Mouse (Mus musculus): ENCODE data around the gene Tmem104. TPM values are rescaled to one million over a fixed set of nuclear protein-coding genes. Genes with fewer than 3 reads are reported as not detected.

The Tmem104 gene
- polyA plus RNA-seq, 1 experiment, result 6.6 TPM

- H3K4me3 ChIP-seq (ENCODE audit: insufficient read depth, poor library complexity, severe bottlenecking), result no peak overlapping the region
- TF ChIP-seq CTCF (IDR thresholded peaks at IDR 0.05; ENCODE audit: control insufficient read depth, insufficient read depth, insufficient read length), result no peak
- TF ChIP-seq FOSL1 (IDR thresholded peaks at IDR 0.05; ENCODE audit: insufficient read depth, low read length, poor library complexity, severe bottlenecking), result no peak
- no peak for TF ChIP-seq CEBPB (IDR thresholded peaks at IDR 0.05; ENCODE audit: low read depth)
- TF ChIP-seq USF1 (IDR thresholded peaks at IDR 0.05; ENCODE audit: low read depth), result no peak
- no peak for TF ChIP-seq MYOD1 (IDR thresholded peaks at IDR 0.05; ENCODE audit: control insufficient read depth, insufficient read length, low read depth)
- H3K79me2 ChIP-seq (ENCODE audit: control insufficient read depth, insufficient read depth), result no peaks in the 10 kb centered on the region
- H3K79me3 ChIP-seq (ENCODE audit: low read depth), result no peaks in the 10 kb centered on the region
- no peak overlapping the region for H3ac ChIP-seq (ENCODE audit: control insufficient read depth, insufficient read length, low read depth)
- no peaks in the 10 kb centered on the region for H3K27me3 ChIP-seq (ENCODE audit: control insufficient read depth, insufficient read depth, insufficient read length)
- H3K36me3 ChIP-seq (ENCODE audit: control insufficient read depth, insufficient read depth), result no peaks in the 10 kb centered on the region
These were observed 21.8 kb downstream of the Tmem104 start for GRCm38 (mm10) chr11:115208776-115209732.

- Histone ChIP-seq H3K79me2 (ENCODE audit: control insufficient read depth, insufficient read depth) (no peaks in the 10 kb centered on the region), H3K79me3 (ENCODE audit: low read depth) (no peaks in the 10 kb centered on the region), H3ac (ENCODE audit: control insufficient read depth, insufficient read length, low read depth) (no peak overlapping the region), H3K27me3 (ENCODE audit: control insufficient read depth, insufficient read depth, insufficient read length) (no peaks in the 10 kb centered on the region), H3K4me3 (ENCODE audit: insufficient read depth, poor library complexity, severe bottlenecking) (no peak overlapping the region), H3K36me3 (ENCODE audit: control insufficient read depth, insufficient read depth) (no peaks in the 10 kb centered on the region)
- TF ChIP-seq MYOD1 (IDR thresholded peaks at IDR 0.05; ENCODE audit: control insufficient read depth, insufficient read length, low read depth) (no peak), MAX (IDR thresholded peaks at IDR 0.05) (no peak), FOSL1 (IDR thresholded peaks at IDR 0.05; ENCODE audit: insufficient read depth, low read length, poor library complexity, severe bottlenecking) (no peak), USF1 (IDR thresholded peaks at IDR 0.05; ENCODE audit: low read depth) (no peak), CTCF (IDR thresholded peaks at IDR 0.05; ENCODE audit: control insufficient read depth, insufficient read depth, insufficient read length) (no peak), CEBPB (IDR thresholded peaks at IDR 0.05; ENCODE audit: low read depth) (no peak), MYOG (IDR thresholded peaks at IDR 0.05; ENCODE audit: control insufficient read depth, extremely low read depth, insufficient read length) (no peak)
These were observed 22.7 kb downstream of the Tmem104 start for GRCm38 (mm10) chr11:115209958-115210357.

GRCm38 (mm10) chr11:115212116-115212515 lies 24.8 kb downstream of the Tmem104 start:
- Histone ChIP-seq H3K79me3 (ENCODE audit: low read depth) (no peaks in the 10 kb centered on the region), H3ac (ENCODE audit: control insufficient read depth, insufficient read length, low read depth) (no peak overlapping the region), H3K79me2 (ENCODE audit: control insufficient read depth, insufficient read depth) (no peaks in the 10 kb centered on the region), H3K27me3 (ENCODE audit: control insufficient read depth, insufficient read depth, insufficient read length) (no peaks in the 10 kb centered on the region), H3K4me3 (ENCODE audit: insufficient read depth, poor library complexity, severe bottlenecking) (no peak overlapping the region), H3K36me3 (ENCODE audit: control insufficient read depth, insufficient read depth) (no peaks in the 10 kb centered on the region)
- TF ChIP-seq MAX (IDR thresholded peaks at IDR 0.05) (no peak), MYOD1 (IDR thresholded peaks at IDR 0.05; ENCODE audit: control insufficient read depth, insufficient read length, low read depth) (no peak), USF1 (IDR thresholded peaks at IDR 0.05; ENCODE audit: low read depth) (no peak), FOSL1 (IDR thresholded peaks at IDR 0.05; ENCODE audit: insufficient read depth, low read length, poor library complexity, severe bottlenecking) (no peak), CTCF (IDR thresholded peaks at IDR 0.05; ENCODE audit: control insufficient read depth, insufficient read depth, insufficient read length) (no peak), MYOG (IDR thresholded peaks at IDR 0.05; ENCODE audit: control insufficient read depth, extremely low read depth, insufficient read length) (no peak), CEBPB (IDR thresholded peaks at IDR 0.05; ENCODE audit: low read depth) (no peak)

GRCm38 (mm10) chr11:115215123-115215522 lies 27.8 kb downstream of the Tmem104 start:
- H3K79me2 ChIP-seq (ENCODE audit: control insufficient read depth, insufficient read depth), result no peaks in the 10 kb centered on the region
- H3K79me3 ChIP-seq (ENCODE audit: low read depth), result no peaks in the 10 kb centered on the region
- no peak overlapping the region for H3K4me3 ChIP-seq (ENCODE audit: insufficient read depth, poor library complexity, severe bottlenecking)
- no peak overlapping the region for H3ac ChIP-seq (ENCODE audit: control insufficient read depth, insufficient read length, low read depth)
- no peaks in the 10 kb centered on the region for H3K27me3 ChIP-seq (ENCODE audit: control insufficient read depth, insufficient read depth, insufficient read length)
- no peak for TF ChIP-seq CEBPB (IDR thresholded peaks at IDR 0.05; ENCODE audit: low read depth)
- no peak for TF ChIP-seq MAX (IDR thresholded peaks at IDR 0.05)
- TF ChIP-seq CTCF (IDR thresholded peaks at IDR 0.05; ENCODE audit: control insufficient read depth, insufficient read depth, insufficient read length), result no peak
- TF ChIP-seq MYOG (IDR thresholded peaks at IDR 0.05; ENCODE audit: control insufficient read depth, extremely low read depth, insufficient read length), result no peak
- no peak for TF ChIP-seq MYOD1 (IDR thresholded peaks at IDR 0.05; ENCODE audit: control insufficient read depth, insufficient read length, low read depth)
- TF ChIP-seq FOSL1 (IDR thresholded peaks at IDR 0.05; ENCODE audit: insufficient read depth, low read length, poor library complexity, severe bottlenecking), result no peak
- TF ChIP-seq USF1 (IDR thresholded peaks at IDR 0.05; ENCODE audit: low read depth), result no peak
- no peaks in the 10 kb centered on the region for H3K36me3 ChIP-seq (ENCODE audit: control insufficient read depth, insufficient read depth)

- H3K27me3 ChIP-seq (ENCODE audit: control insufficient read depth, insufficient read depth, insufficient read length), result no peaks in the 10 kb centered on the region
- no peaks in the 10 kb centered on the region for H3K79me3 ChIP-seq (ENCODE audit: low read depth)
- no peak overlapping the region for H3ac ChIP-seq (ENCODE audit: control insufficient read depth, insufficient read length, low read depth)
- H3K4me3 ChIP-seq (ENCODE audit: insufficient read depth, poor library complexity, severe bottlenecking), result no peak overlapping the region
- H3K36me3 ChIP-seq (ENCODE audit: control insufficient read depth, insufficient read depth), result no peaks in the 10 kb centered on the region
- no peaks in the 10 kb centered on the region for H3K79me2 ChIP-seq (ENCODE audit: control insufficient read depth, insufficient read depth)
- TF ChIP-seq MYOG (IDR thresholded peaks at IDR 0.05; ENCODE audit: control insufficient read depth, extremely low read depth, insufficient read length) (no peak), CTCF (IDR thresholded peaks at IDR 0.05; ENCODE audit: control insufficient read depth, insufficient read depth, insufficient read length) (no peak), MAX (IDR thresholded peaks at IDR 0.05) (no peak), FOSL1 (IDR thresholded peaks at IDR 0.05; ENCODE audit: insufficient read depth, low read length, poor library complexity, severe bottlenecking) (no peak), CEBPB (IDR thresholded peaks at IDR 0.05; ENCODE audit: low read depth) (no peak), MYOD1 (IDR thresholded peaks at IDR 0.05; ENCODE audit: control insufficient read depth, insufficient read length, low read depth) (no peak), USF1 (IDR thresholded peaks at IDR 0.05; ENCODE audit: low read depth) (no peak)
These were observed 30.4 kb downstream of the Tmem104 start for GRCm38 (mm10) chr11:115217439-115218410.

Data from C2C12 (cell line).